Mouse (Mus musculus): ENCODE measurements around the gene Rhou.

Rhou gene

GRCm38 (mm10) chr8:123708729-123709128, 55.0 kb downstream of the Rhou start:
- no peak for TF ChIP-seq GATA4 (IDR thresholded peaks at IDR 0.05; ENCODE audit: insufficient replicate concordance, low read length)

DNA sequence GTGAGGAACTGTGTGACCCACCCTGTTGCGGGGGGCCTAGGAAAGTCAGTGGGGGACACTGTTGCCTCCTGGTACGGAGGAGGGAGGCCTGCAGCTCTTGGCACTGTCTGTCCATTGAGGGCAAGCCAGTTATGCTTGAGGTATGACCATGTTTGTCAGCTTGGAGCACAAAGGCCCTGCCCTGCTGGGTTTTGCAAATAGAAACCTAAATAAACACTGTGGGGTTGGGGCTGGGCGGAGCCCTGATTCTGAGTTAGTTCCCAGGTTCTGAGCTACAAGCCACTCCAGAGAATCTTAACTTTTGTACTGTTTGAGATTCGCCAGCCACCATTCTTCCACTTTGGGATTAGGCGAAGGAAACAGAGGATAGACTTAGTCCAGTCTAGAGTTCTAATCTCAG, 56.6 kb downstream of the Rhou start:
- no peak for TF ChIP-seq GATA4 (IDR thresholded peaks at IDR 0.05; ENCODE audit: insufficient replicate concordance, low read length)
